Mouse (Mus musculus) small intestine, adult 2 months (tissue): ENCODE measurements around the gene Btnl6.
A peak's percentile ranks its signal among the peaks of the same experiment; 100 is the strongest.

Experiments used
- CTCF ChIP-seq: fragments of 200-500 bp; IDR thresholded peaks from 2 replicates; pipeline ENCODE4 v1.5.1; 2012; ENCODE audit warnings: low read depth, mild to moderate bottlenecking, control low read depth, inconsistent platforms, low read length, moderate library complexity, mixed read lengths; ENCODE audit not compliant: insufficient replicate concordance, insufficient read length; ENCODE audit errors: extremely low read depth
- POLR2A ChIP-seq: fragments of 200-500 bp; IDR thresholded peaks from 2 replicates; pipeline ENCODE4 v1.6.1; 2012; ENCODE audit warnings: low read depth, mild to moderate bottlenecking, control low read depth, inconsistent platforms, low read length, moderate library complexity

DNA sequence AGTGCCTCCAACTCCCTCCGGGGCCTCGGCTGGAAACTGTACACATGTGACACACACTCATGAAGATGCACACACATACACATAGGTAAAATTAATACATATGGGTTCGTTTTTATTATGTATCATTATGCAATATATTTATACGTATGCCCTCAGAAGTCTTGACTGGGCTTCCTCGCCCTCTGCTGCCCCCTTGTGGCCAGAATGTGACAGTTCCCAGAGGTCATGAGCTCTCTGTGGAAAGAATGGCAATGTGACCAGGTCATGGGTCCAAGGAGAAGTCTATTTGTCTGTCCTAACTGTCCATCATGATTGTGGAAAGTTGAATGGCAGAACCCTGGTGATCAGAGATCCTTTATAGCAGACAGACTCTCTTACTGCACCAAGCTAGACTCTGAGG lies 38.3 kb upstream of the Btnl6 start:
- TF ChIP-seq CTCF: peak; percentile 88; the same call in 1 of the 2 replicates
- no peak for TF ChIP-seq POLR2A
